Mouse (Mus musculus): ENCODE results near the gene Eef1akmt3.

GRCm38 (mm10) chr10:126984189-126985004 lies 56.9 kb downstream of the Eef1akmt3 start:
- TF ChIP-seq POLR2A (IDR thresholded peaks at IDR 0.05; ENCODE audit: insufficient read length, low read depth) (no peak), CEBPB (IDR thresholded peaks at IDR 0.05; ENCODE audit: insufficient read depth, poor library complexity, severe bottlenecking) (no peak), MAX (IDR thresholded peaks at IDR 0.05; ENCODE audit: low read depth) (no peak), REST (IDR thresholded peaks at IDR 0.05; ENCODE audit: insufficient read depth, insufficient read length) (no peak), TCF12 (IDR thresholded peaks at IDR 0.05; ENCODE audit: insufficient read depth, poor library complexity, severe bottlenecking) (no peak), POLR2AphosphoS2 (IDR thresholded peaks at IDR 0.05; ENCODE audit: insufficient read length, low read depth) (no peak)
